Mouse (Mus musculus): ENCODE measurements around the gene Ntpcr. TPM values are rescaled to one million over a fixed set of nuclear protein-coding genes. Genes with fewer than 3 reads are reported as not detected.

The Ntpcr gene
- polyA plus RNA-seq, 1 experiment from 2014 or later: 20.6 TPM

GRCm38 (mm10) chr8:125740655-125741054 lies 10.9 kb downstream of the Ntpcr start:
- Histone ChIP-seq H3K4me2 (no peak overlapping the region), H3K4me3 (ENCODE audit: low read depth, low read length) (no peak overlapping the region), H3K9me3 (ENCODE audit: control insufficient read depth, low read length) (no peaks in the 10 kb centered on the region), H3K27ac (ENCODE audit: low read depth, low read length) (no peak overlapping the region), H3K27me3 (ENCODE audit: control insufficient read depth, insufficient read depth, low read length) (no peaks in the 10 kb centered on the region), H3K9ac (ENCODE audit: low read length) (no peak overlapping the region), H3K4me1 (ENCODE audit: control insufficient read depth, insufficient read depth, low read length) (peaks cover 3% of the 10 kb centered on the region; the same call in 1 of the 2 replicates), H3K36me3 (ENCODE audit: control insufficient read depth, insufficient read depth, low read length) (no peaks in the 10 kb centered on the region)
- 70% methylated on average over 10 of the region's 10 CpGs for WGBS
- DNase-seq (ENCODE audit: low spot score, missing footprints) (no peak), ATAC-seq (ENCODE audit: low FRiP score) (no peak)

DNA sequence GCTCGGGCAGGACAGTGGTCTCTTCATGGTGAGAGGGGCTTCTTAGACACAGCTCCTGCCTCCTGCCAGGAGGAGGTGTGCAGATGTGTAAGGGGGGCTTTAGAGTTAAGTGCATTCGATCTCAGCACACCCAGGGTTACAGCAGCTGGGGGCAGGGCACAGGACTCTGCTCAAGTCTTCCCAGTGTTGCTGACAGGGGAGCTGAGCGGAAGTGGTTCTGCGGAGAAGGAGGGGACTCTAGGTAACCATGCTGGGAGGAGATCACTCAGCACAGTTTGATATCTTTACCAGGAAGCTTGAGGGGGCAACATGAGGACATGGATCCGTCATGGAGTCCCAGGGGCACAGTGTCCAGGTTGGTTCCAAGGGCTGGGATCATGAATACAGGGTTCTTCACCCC lies 11.6 kb downstream of the Ntpcr start:
- no peak for DNase-seq (ENCODE audit: low spot score, missing footprints)
- ATAC-seq (ENCODE audit: low FRiP score): no peak
- Histone ChIP-seq H3K4me3 (ENCODE audit: low read depth, low read length) (no peak overlapping the region), H3K4me1 (ENCODE audit: control insufficient read depth, insufficient read depth, low read length) (peaks cover 3% of the 10 kb centered on the region; the same call in 1 of the 2 replicates), H3K36me3 (ENCODE audit: control insufficient read depth, insufficient read depth, low read length) (no peaks in the 10 kb centered on the region), H3K4me2 (no peak overlapping the region), H3K9ac (ENCODE audit: low read length) (no peak overlapping the region), H3K9me3 (ENCODE audit: control insufficient read depth, low read length) (no peaks in the 10 kb centered on the region), H3K27me3 (ENCODE audit: control insufficient read depth, insufficient read depth, low read length) (no peaks in the 10 kb centered on the region), H3K27ac (ENCODE audit: low read depth, low read length) (no peak overlapping the region)
- 80% methylated on average over 5 of the region's 5 CpGs for WGBS

DNA sequence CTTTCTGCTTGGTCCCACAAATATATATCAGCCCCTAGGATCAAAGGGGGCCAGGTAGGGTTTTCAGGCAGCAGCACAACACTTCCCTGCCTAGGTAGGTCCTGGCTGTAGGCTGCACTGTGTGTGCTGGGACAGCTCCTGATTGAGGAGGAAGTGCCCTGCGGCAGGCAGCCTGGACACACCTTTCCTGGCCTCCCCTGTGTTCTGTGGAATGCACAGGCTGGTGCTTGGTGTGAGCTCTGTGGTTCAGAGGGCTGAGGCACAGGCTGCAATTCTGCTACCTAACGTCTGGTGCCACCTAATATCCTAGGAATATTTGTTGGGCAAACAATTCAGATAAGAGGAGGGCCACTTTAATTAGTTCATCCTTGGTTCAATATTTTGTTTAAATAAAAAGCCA lies 12.1 kb downstream of the Ntpcr start:
- ATAC-seq (ENCODE audit: low FRiP score): no peak
- Histone ChIP-seq H3K36me3 (ENCODE audit: control insufficient read depth, insufficient read depth, low read length) (no peaks in the 10 kb centered on the region), H3K27ac (ENCODE audit: low read depth, low read length) (no peak overlapping the region), H3K27me3 (ENCODE audit: control insufficient read depth, insufficient read depth, low read length) (no peaks in the 10 kb centered on the region), H3K9ac (ENCODE audit: low read length) (no peak overlapping the region), H3K4me3 (ENCODE audit: low read depth, low read length) (no peak overlapping the region), H3K4me1 (ENCODE audit: control insufficient read depth, insufficient read depth, low read length) (peaks cover 3% of the 10 kb centered on the region; the same call in 1 of the 2 replicates), H3K9me3 (ENCODE audit: control insufficient read depth, low read length) (no peaks in the 10 kb centered on the region), H3K4me2 (no peak overlapping the region)
- no peak for DNase-seq (ENCODE audit: low spot score, missing footprints)
- 80% methylated on average over 2 of the region's 2 CpGs for WGBS

- Histone ChIP-seq H3K9ac (ENCODE audit: low read length) (no peak overlapping the region), H3K4me1 (ENCODE audit: control insufficient read depth, insufficient read depth, low read length) (peaks cover 3% of the 10 kb centered on the region; the same call in 1 of the 2 replicates), H3K27me3 (ENCODE audit: control insufficient read depth, insufficient read depth, low read length) (no peaks in the 10 kb centered on the region), H3K9me3 (ENCODE audit: control insufficient read depth, low read length) (no peaks in the 10 kb centered on the region), H3K4me3 (ENCODE audit: low read depth, low read length) (no peak overlapping the region), H3K4me2 (no peak overlapping the region), H3K36me3 (ENCODE audit: control insufficient read depth, insufficient read depth, low read length) (no peaks in the 10 kb centered on the region), H3K27ac (ENCODE audit: low read depth, low read length) (no peak overlapping the region)
- ATAC-seq (ENCODE audit: low FRiP score) (no peak), DNase-seq (ENCODE audit: low spot score, missing footprints) (no peak)
- WGBS: 88% methylated on average over 8 of the region's 8 CpGs
These were observed 12.6 kb downstream of the Ntpcr start for GRCm38 (mm10) chr8:125742406-125742805.

- no peaks in the 10 kb centered on the region for H3K27me3 ChIP-seq (ENCODE audit: control insufficient read depth, insufficient read depth, low read length)
- peaks cover under 1% of the 10 kb centered on the region; the same call in 1 of the 2 replicates for H3K4me1 ChIP-seq (ENCODE audit: control insufficient read depth, insufficient read depth, low read length)
- H3K4me2 ChIP-seq: no peak overlapping the region
- no peaks in the 10 kb centered on the region for H3K36me3 ChIP-seq (ENCODE audit: control insufficient read depth, insufficient read depth, low read length)
- DNase-seq (ENCODE audit: low spot score, missing footprints) (peak; percentile 53), ATAC-seq (ENCODE audit: low FRiP score) (no peak)
- H3K4me3 ChIP-seq (ENCODE audit: low read depth, low read length): no peak overlapping the region
- WGBS: 88% methylated on average over 10 of the region's 10 CpGs
- no peaks in the 10 kb centered on the region for H3K9me3 ChIP-seq (ENCODE audit: control insufficient read depth, low read length)
- H3K27ac ChIP-seq (ENCODE audit: low read depth, low read length): no peak overlapping the region
- no peak overlapping the region for H3K9ac ChIP-seq (ENCODE audit: low read length)
These were observed 15.3 kb downstream of the Ntpcr start for GRCm38 (mm10) chr8:125744914-125745576.

- 78% methylated on average over 8 of the region's 8 CpGs for WGBS
These were observed 17.6 kb downstream of the Ntpcr start for GRCm38 (mm10) chr8:125747390-125747789.

GRCm38 (mm10) chr8:125750846-125751245 lies 21.1 kb downstream of the Ntpcr start:
- WGBS: 87% methylated on average over 8 of the region's 8 CpGs
- Histone ChIP-seq H3K27me3 (ENCODE audit: control insufficient read depth, insufficient read depth, low read length) (no peaks in the 10 kb centered on the region), H3K27ac (ENCODE audit: low read depth, low read length) (no peak overlapping the region), H3K9me3 (ENCODE audit: control insufficient read depth, low read length) (no peaks in the 10 kb centered on the region), H3K36me3 (ENCODE audit: control insufficient read depth, insufficient read depth, low read length) (no peaks in the 10 kb centered on the region), H3K4me2 (no peak overlapping the region), H3K4me3 (ENCODE audit: low read depth, low read length) (no peak overlapping the region), H3K4me1 (ENCODE audit: control insufficient read depth, insufficient read depth, low read length) (no peaks in the 10 kb centered on the region), H3K9ac (ENCODE audit: low read length) (no peak overlapping the region)
- ATAC-seq (ENCODE audit: low FRiP score) (no peak), DNase-seq (ENCODE audit: low spot score, missing footprints) (no peak)

More at GRCm38 (mm10) chr8:125747390-125747789, 17.6 kb downstream of the Ntpcr start:
- Histone ChIP-seq H3K9me3 (ENCODE audit: control insufficient read depth, low read length) (no peaks in the 10 kb centered on the region), H3K4me1 (ENCODE audit: control insufficient read depth, insufficient read depth, low read length) (no peaks in the 10 kb centered on the region), H3K4me3 (ENCODE audit: low read depth, low read length) (no peak overlapping the region), H3K9ac (ENCODE audit: low read length) (no peak overlapping the region), H3K4me2 (no peak overlapping the region), H3K36me3 (ENCODE audit: control insufficient read depth, insufficient read depth, low read length) (no peaks in the 10 kb centered on the region), H3K27ac (ENCODE audit: low read depth, low read length) (no peak overlapping the region), H3K27me3 (ENCODE audit: control insufficient read depth, insufficient read depth, low read length) (no peaks in the 10 kb centered on the region)
- DNase-seq (ENCODE audit: low spot score, missing footprints) (no peak), ATAC-seq (ENCODE audit: low FRiP score) (no peak)

DNA sequence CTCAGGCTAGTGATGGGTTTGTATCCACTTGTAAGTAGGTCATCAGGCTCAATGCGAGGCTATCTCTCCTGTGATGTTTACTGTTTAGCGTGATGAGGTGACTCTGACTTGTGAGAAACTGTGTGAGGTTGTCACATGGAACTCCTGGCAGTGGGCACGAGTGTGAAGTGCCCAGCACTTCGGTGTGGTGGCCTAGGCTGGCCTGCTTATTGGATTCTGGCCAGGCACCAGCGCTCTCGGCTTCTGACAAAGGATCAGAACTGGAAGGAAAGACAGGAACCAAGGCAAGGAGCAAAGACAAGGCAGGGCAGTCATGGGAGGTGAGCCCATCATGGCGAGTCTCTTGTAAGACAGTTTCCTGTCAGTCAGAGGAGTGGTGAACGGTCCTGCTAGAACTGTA lies 26.1 kb downstream of the Ntpcr start:
- no peak for DNase-seq (ENCODE audit: low spot score, missing footprints)
- no peak overlapping the region for H3K27ac ChIP-seq (ENCODE audit: low read depth, low read length)

DNA sequence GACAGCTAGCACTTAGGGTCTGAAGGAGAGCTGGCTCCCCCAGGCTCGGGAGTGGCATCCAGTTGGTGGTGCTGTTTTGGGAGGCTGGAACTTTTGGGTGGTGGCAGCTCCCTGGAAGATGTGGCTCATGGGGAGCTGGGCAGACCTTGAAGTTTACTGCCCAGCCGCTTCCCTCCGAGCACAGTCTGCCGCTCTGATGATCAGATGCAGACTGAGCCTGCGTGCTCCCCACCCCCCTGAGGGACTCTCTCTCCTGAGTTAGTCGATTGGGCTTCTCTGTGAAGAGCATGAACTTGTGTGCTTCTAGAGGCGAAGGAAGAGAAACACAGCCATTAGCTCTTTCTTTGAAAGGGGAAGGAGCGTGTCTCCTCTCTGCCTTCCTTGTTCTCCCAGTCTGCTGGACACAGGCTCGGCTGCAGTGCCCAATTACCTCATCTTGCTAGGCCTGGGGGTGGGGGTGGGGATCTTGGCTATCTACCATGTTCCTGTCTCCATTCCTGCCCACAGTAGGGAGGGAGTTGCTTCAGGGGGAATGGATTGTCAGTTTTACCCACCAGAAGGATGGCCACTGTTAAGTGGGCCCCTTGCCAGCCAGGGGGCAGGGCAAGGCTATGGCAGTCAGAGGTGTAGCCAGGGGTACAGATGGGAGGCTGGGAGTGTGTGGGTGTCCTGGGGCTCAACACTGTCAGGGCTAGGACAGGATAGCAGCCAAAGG lies 26.8 kb downstream of the Ntpcr start:
- H3K4me1 ChIP-seq (ENCODE audit: control insufficient read depth, insufficient read depth, low read length): no peaks in the 10 kb centered on the region
- H3K4me3 ChIP-seq (ENCODE audit: low read depth, low read length): no peak overlapping the region
- ATAC-seq (ENCODE audit: low FRiP score) (no peak), DNase-seq (ENCODE audit: low spot score, missing footprints) (no peak)
- H3K36me3 ChIP-seq (ENCODE audit: control insufficient read depth, insufficient read depth, low read length): no peaks in the 10 kb centered on the region
- no peak overlapping the region for H3K27ac ChIP-seq (ENCODE audit: low read depth, low read length)
- H3K4me2 ChIP-seq: no peak overlapping the region
- no peak overlapping the region for H3K9ac ChIP-seq (ENCODE audit: low read length)
- WGBS: 68% methylated on average over 9 of the region's 9 CpGs
- no peaks in the 10 kb centered on the region for H3K27me3 ChIP-seq (ENCODE audit: control insufficient read depth, insufficient read depth, low read length)
- no peaks in the 10 kb centered on the region for H3K9me3 ChIP-seq (ENCODE audit: control insufficient read depth, low read length)

More for the DNA sequence above, 26.1 kb downstream of the Ntpcr start:
- H3K4me2 ChIP-seq: no peak overlapping the region
- no peak for ATAC-seq (ENCODE audit: low FRiP score)
- no peaks in the 10 kb centered on the region for H3K4me1 ChIP-seq (ENCODE audit: control insufficient read depth, insufficient read depth, low read length)
- no peaks in the 10 kb centered on the region for H3K9me3 ChIP-seq (ENCODE audit: control insufficient read depth, low read length)
- no peaks in the 10 kb centered on the region for H3K27me3 ChIP-seq (ENCODE audit: control insufficient read depth, insufficient read depth, low read length)
- no peak overlapping the region for H3K4me3 ChIP-seq (ENCODE audit: low read depth, low read length)
- 83% methylated on average over 8 of the region's 8 CpGs for WGBS
- H3K36me3 ChIP-seq (ENCODE audit: control insufficient read depth, insufficient read depth, low read length): no peaks in the 10 kb centered on the region
- no peak overlapping the region for H3K9ac ChIP-seq (ENCODE audit: low read length)

Measured in midbrain, embryonic 11.5 days (tissue).